Mouse (Mus musculus) lung, embryonic 14.5 days (tissue): ENCODE measurements around the gene Rps15. TPM values are rescaled to one million over a fixed set of nuclear protein-coding genes. Genes with fewer than 3 reads are reported as not detected.

Experiments
- ATAC-seq: fragments of 200-750 bp; cut with Nextera tagmentation; 2 replicates; pipeline ENCODE4 v1.8.0; 2017; ENCODE audit warnings: mild to moderate bottlenecking, moderate TSS enrichment, moderate library complexity; ENCODE audit not compliant: insufficient read depth
- DNase-seq: peaks from one replicate; pipeline ENCODE4 v3.0.0-alpha.2; 2015
- H3K27ac ChIP-seq: fragments of 300-500 bp; sonication (generic); 2 replicates; pipeline ENCODE4 v1.5.1; 2014; ENCODE audit warnings: low read depth, mild to moderate bottlenecking, moderate library complexity
- H3K27me3 ChIP-seq: fragments of 300-500 bp; sonication (generic); 2 replicates; pipeline ENCODE4 v1.6.1; 2014; ENCODE audit warnings: low read length, control low read depth; ENCODE audit not compliant: insufficient read depth
- H3K36me3 ChIP-seq: fragments of 300-500 bp; sonication (generic); 2 replicates; pipeline ENCODE4 v1.6.1; 2014; ENCODE audit warnings: control low read depth; ENCODE audit not compliant: insufficient read depth
- H3K4me1 ChIP-seq: fragments of 300-500 bp; sonication (generic); 2 replicates; pipeline ENCODE4 v1.6.1; 2014; ENCODE audit warnings: antibody characterized with exemption, control low read depth; ENCODE audit not compliant: insufficient read depth
- H3K4me2 ChIP-seq: fragments of 300-500 bp; sonication (generic); 2 replicates; pipeline ENCODE4 v1.6.1; 2014; ENCODE audit warnings: mild to moderate bottlenecking
- H3K4me3 ChIP-seq: fragments of 300-500 bp; sonication (generic); 2 replicates; pipeline ENCODE4 v1.5.1; 2014; ENCODE audit warnings: low read depth, low read length
- H3K9ac ChIP-seq: fragments of 300-500 bp; sonication (generic); 2 replicates; pipeline ENCODE4 v1.6.1; 2014
- H3K9me3 ChIP-seq: fragments of 300-500 bp; sonication (generic); 2 replicates; pipeline ENCODE4 v1.6.1; 2016; ENCODE audit warnings: low read depth, low read length, control low read depth
- CTCF ChIP-seq: IDR thresholded peaks from 2 replicates; pipeline ENCODE4 v1.5.1; 2016; ENCODE audit warnings: antibody characterized with exemption, low read depth
- WGBS: fragments of 180-500 bp; shearing (Covaris S2); extraction: QIAGEN DNeasy Blood & Tissue Kit; methylation state at CpG from one replicate; pipeline ENCODE4 v1.1.7; 2014; 5-methylcytosine and 5-hydroxymethylcytosine counted together
- polyA plus RNA-seq: library from polyadenylated mRNA; unstranded; fragments of >200 nt; fragmentation: Nextera tagmentation; extraction: Ambion mirVana; gene quantifications from 2 replicates; pipeline ENCODE4 v1.2.1, GENCODE M21; 2014

The Rps15 gene
- polyA plus RNA-seq, 1 experiment from 2014 or later = 1,192 TPM

DNA sequence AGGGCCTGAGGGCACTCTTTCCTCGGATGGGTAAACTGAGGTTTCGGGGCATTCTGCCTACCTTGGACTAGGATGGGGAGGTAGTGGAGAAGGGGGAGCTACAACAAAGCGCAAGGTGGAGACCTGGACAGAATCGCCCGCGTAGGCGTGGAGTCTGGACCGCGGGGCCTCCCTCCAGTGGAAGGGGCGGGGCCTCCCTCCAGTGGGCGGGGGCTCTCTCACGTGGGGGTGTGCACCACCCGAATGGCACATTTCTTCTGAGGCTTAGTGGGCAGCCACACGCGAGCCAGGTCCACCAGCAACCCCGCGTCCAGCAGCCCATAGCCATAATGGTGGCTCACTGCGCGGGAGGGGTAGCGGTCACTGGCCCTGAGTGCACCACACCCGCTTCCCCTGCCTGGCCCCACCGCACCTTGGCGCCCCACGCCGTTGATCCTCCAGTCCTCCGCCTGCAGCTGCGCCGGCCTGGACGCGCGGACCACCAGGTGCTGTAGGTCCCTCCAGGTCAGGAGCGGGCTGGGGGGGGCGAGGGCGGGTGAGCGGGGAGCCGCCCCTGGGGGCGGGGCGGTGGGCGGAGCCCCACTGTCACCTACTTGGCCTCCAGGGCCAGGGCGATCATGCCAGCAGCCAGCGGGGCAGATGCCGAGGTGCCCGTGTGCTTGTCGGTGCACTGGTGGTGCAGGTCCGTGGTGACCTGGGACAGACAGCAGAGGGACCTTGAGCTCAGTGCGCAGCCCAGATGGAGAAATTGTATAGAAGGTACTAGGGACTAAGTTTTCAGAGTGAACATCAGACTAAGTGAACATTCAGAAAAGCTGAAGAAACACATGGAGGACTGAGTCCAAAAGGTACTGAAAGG is 31.2 kb downstream of the Rps15 start:
- WGBS = 1% methylated on average over 44 of the region's 46 CpGs

DNA sequence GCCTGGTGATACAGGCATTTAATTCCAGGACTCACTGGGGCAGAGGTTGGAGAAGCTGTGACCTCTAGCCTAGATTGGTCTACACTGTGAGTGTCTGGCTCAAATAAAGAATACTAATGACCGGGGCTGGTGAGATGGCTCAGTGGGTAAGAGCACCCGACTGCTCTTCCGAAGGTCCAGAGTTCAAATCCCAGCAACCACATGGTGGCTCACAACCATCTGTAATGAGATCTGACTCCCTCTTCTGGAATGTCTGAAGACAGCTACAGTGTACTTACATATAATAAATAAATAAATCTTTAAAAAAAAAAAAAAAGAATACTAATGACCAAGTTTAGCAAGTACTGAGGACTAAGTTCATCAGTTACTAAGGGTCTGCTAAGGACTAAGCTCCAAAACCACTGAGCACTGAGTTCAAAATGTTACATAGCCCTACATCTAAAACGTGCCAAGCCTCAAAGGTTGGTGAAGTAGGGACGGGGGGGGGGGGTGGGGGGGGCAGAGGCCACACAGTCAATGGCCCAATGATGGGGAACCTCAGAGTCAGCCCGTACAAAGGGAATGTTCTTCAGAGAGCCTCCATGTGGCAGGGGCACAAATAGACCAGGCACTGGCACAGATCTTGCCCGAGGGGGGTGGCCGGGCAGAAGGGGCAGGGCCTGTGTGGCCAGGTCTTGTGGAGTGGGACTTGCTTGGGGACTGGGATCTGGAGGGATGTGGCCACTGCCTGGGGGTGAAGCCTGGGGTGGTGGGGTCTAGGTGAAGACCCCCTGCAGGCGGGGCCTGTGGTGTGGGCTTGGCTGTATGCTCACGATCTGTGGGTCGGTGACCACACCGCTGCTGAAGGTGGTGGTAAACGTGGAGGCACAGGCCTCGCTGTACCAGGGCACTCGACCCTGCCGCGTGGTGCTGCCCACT is 32.1 kb downstream of the Rps15 start:
- Histone ChIP-seq H3K36me3 (no peaks in the 10 kb centered on the region), H3K27me3 (no peaks in the 10 kb centered on the region), H3K9me3 (no peaks in the 10 kb centered on the region), H3K27ac (no peak overlapping the region), H3K4me3 (peak overlapping the region; percentile 52; the same call in 1 of the 2 replicates), H3K4me2 (peak overlapping the region; percentile 98), H3K4me1 (0 out of 2 replicates have a peak, but pooled peaks cover 6% of the 10 kb centered on the region), H3K9ac (no peak overlapping the region)
- 78% methylated on average over 17 of the region's 17 CpGs for WGBS
- TF ChIP-seq CTCF = no peak
- ATAC-seq (no peak), DNase-seq (no peak)

More for the DNA sequence above, 31.2 kb downstream of the Rps15 start:
- peak overlapping the region; percentile 52 for H3K4me3 ChIP-seq
- ATAC-seq = peak; percentile 23
- peak overlapping the region; percentile 57 for H3K9ac ChIP-seq
- 0 out of 2 replicates have a peak, but pooled peaks cover 3% of the 10 kb centered on the region for H3K4me1 ChIP-seq
- peak; percentile 56 for DNase-seq
- H3K4me2 ChIP-seq = peak overlapping the region; percentile 98
- H3K27me3 ChIP-seq = no peaks in the 10 kb centered on the region
- peaks cover 6% of the 10 kb centered on the region; the same call in 1 of the 2 replicates for H3K36me3 ChIP-seq
- no peaks in the 10 kb centered on the region for H3K9me3 ChIP-seq
- TF ChIP-seq CTCF = no peak
- H3K27ac ChIP-seq = no peak overlapping the region

GRCm38 (mm10) chr10:80325045-80325444 is 32.8 kb downstream of the Rps15 start:
- Histone ChIP-seq H3K27ac (no peak overlapping the region), H3K4me2 (no peak overlapping the region), H3K4me1 (0 out of 2 replicates have a peak, but pooled peaks cover 5% of the 10 kb centered on the region), H3K4me3 (no peak overlapping the region), H3K27me3 (no peaks in the 10 kb centered on the region), H3K9me3 (no peaks in the 10 kb centered on the region), H3K36me3 (no peaks in the 10 kb centered on the region), H3K9ac (no peak overlapping the region)
- no peak for TF ChIP-seq CTCF
- WGBS = 79% methylated on average over 21 of the region's 21 CpGs
- no peak for DNase-seq
- ATAC-seq = no peak

- Histone ChIP-seq H3K36me3 (no peaks in the 10 kb centered on the region), H3K4me2 (peak within 1 kb of the TSS; percentile 92), H3K27me3 (peaks cover 2% of the 10 kb centered on the region; the same call in 1 of the 2 replicates), H3K4me3 (peak within 1 kb of the TSS; percentile 45), H3K27ac (peak within 1 kb of the TSS; percentile 20; the same call in 1 of the 2 replicates), H3K9ac (peak within 1 kb of the TSS; percentile 41; the same call in 1 of the 2 replicates), H3K4me1 (0 out of 2 replicates have a peak, but pooled peaks cover 9% of the 10 kb centered on the region), H3K9me3 (no peaks in the 10 kb centered on the region)
- peak; percentile 94 for ATAC-seq
- WGBS = 3% methylated on average over 36 of the region's 36 CpGs
- DNase-seq = peak; percentile 96
- TF ChIP-seq CTCF = no peak
Measured at GRCm38 (mm10) chr10:80329273-80330081, 37.2 kb downstream of the Rps15 start, which contains the start of the genes Pcsk4 and Reep6. Gene Pcsk4, minus strand, starts transcription at chr10:80329498. Gene Reep6, plus strand, starts transcription at chr10:80329953.

DNA sequence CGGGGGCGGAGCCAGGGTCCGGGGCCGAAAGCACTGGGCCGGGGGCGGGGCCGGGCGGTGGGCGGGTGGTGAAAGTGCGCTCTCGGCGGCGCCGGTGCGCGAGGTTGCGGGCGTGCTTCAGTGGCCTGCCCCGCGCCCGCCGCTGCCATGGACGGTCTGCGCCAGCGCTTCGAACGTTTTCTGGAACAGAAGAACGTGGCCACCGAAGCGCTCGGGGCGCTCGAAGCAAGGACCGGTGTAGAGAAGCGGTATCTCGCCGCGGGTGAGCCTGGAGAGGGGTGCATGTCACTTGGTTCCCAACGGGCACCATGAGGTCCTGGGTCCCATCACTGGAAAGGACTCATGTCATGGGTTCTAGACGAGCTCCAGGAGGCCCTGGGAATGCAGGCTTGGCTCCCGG is 37.8 kb downstream of the Rps15 start:
- Histone ChIP-seq H3K9ac (peak overlapping the region; percentile 41; the same call in 1 of the 2 replicates), H3K4me1 (0 out of 2 replicates have a peak, but pooled peaks cover 9% of the 10 kb centered on the region), H3K4me3 (peak overlapping the region; percentile 45), H3K27me3 (peaks cover 2% of the 10 kb centered on the region; the same call in 1 of the 2 replicates), H3K27ac (peak overlapping the region; percentile 20; the same call in 1 of the 2 replicates), H3K4me2 (peak overlapping the region; percentile 92), H3K36me3 (no peaks in the 10 kb centered on the region), H3K9me3 (no peaks in the 10 kb centered on the region)
- TF ChIP-seq CTCF = no peak
- DNase-seq (no peak), ATAC-seq (no peak; the same call in 1 of the 2 replicates)
- WGBS = 2% methylated on average over 41 of the region's 41 CpGs

GRCm38 (mm10) chr10:80330888-80331287 is 38.6 kb downstream of the Rps15 start:
- no peak overlapping the region for H3K27ac ChIP-seq
- 56% methylated on average over 2 of the region's 2 CpGs for WGBS
- no peaks in the 10 kb centered on the region for H3K36me3 ChIP-seq
- peak overlapping the region; percentile 41; the same call in 1 of the 2 replicates for H3K9ac ChIP-seq
- peaks cover 2% of the 10 kb centered on the region; the same call in 1 of the 2 replicates for H3K27me3 ChIP-seq
- peak overlapping the region; percentile 92 for H3K4me2 ChIP-seq
- no peak for TF ChIP-seq CTCF
- ATAC-seq (no peak), DNase-seq (peak; percentile 48)
- no peaks in the 10 kb centered on the region for H3K9me3 ChIP-seq
- H3K4me3 ChIP-seq = peak overlapping the region; percentile 45
- 0 out of 2 replicates have a peak, but pooled peaks cover 9% of the 10 kb centered on the region for H3K4me1 ChIP-seq
